Mouse (Mus musculus): ENCODE results near the gene Kif26a. TPM values are rescaled to one million over a fixed set of nuclear protein-coding genes. Genes with fewer than 3 reads are reported as not detected.

Kif26a gene
- total RNA-seq, 2 experiments from 2014 or later: 6.9 to 7.1 TPM

DNA sequence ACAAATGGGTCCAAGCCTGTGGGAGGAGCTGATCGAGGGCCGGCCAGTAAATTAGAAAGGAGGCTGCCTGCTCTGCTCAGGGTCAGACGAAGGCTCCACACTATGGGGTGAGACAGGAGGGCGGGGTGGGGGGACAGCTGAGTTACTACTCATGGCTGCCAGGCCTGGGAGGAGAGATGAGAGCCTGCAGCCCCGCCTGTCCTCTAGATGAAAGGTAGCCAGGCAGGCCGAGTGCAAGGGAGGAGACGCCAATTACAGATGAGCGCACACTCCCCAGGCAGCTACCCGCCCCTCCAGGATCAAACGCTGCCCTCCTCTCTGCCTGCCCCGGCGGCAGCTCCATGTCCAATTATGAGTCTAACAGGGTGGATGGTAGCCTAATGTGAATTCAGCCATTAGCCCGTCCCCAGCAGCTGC, 68.4 kb downstream of the Kif26a start:
- DNase-seq (ENCODE audit: low spot score in 2 of 2): peak; percentile 28 to 36

DNA sequence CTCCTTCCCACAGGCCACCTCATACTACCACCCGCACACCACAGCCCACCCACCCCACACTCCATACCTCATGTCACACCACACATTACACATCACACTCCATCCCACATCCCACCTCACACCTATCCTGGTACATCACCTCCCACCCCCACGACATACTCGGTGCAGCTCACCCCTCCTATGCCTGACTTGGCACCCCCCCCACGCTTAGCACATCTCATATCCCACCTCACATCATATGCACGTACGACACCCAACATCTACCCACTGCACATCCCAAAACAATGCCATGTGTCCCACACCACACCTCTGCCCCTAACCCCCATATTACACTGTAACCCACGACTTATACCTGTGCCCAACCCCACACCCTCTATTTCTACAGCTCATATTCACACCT, 69.5 kb downstream of the Kif26a start:
- DNase-seq (ENCODE audit: low spot score in 2 of 2): no peak

DNA sequence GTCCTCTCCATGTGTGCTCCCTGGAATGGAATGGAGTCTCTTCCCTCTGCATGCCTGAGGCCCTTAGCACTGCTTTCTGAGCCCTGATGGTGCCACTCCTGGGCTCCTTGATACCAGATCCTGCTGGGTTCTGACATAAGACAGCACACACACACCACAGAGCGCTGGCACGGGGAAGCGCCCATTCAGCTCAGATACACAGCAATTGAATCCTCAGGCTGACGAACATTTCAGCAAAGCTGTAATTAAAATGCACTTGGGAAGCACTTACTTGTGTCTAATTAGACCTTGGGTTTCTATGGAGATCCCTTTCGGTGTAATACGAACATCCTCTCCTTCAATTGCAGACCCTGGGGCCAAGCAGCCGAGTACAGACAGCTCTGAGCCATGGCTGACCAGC, 71.0 kb downstream of the Kif26a start:
- no peak for DNase-seq (ENCODE audit: low spot score in 2 of 2)

DNA sequence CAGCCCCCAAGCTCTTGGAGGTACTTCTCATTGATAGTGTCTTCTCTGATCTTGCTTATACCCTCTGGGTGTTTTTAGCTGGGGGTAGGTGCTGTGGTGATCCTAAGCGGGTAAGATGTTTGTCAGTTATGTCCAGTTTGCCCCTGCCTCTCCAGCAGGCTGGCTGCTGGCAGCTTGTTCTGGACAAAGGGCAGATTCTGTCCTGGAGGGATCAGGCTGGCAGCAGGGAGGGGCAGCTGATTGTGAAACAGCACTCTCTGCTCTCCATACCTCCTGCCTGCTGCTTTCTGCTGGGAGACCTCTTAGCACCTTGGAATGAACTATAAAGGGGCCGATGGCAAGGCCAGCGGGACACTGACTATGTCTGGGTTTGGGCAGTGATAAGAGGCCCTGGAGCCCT, 71.7 kb downstream of the Kif26a start:
- no peak for DNase-seq (ENCODE audit: low spot score in 2 of 2)

DNA sequence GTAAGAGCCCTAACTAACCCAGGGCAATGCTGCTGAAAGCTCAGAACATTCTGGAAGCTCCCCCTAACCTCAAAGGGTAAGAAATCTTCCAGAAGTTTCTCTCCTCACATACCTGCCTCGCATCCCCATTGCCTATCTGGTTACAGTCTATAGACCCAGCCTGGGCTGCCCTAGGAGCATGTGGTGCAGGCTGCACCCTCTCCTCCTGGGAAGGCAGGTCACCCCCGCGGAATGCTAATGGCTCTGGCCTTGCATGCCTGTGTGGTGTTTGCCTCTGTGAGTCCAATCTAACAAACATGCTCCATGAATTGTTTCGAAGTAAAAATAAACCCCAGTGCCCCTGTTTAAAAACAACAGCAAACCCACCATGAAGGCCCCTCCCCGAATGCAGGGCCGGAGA, 75.3 kb downstream of the Kif26a start:
- DNase-seq (ENCODE audit: low spot score in 2 of 2): no peak

DNA sequence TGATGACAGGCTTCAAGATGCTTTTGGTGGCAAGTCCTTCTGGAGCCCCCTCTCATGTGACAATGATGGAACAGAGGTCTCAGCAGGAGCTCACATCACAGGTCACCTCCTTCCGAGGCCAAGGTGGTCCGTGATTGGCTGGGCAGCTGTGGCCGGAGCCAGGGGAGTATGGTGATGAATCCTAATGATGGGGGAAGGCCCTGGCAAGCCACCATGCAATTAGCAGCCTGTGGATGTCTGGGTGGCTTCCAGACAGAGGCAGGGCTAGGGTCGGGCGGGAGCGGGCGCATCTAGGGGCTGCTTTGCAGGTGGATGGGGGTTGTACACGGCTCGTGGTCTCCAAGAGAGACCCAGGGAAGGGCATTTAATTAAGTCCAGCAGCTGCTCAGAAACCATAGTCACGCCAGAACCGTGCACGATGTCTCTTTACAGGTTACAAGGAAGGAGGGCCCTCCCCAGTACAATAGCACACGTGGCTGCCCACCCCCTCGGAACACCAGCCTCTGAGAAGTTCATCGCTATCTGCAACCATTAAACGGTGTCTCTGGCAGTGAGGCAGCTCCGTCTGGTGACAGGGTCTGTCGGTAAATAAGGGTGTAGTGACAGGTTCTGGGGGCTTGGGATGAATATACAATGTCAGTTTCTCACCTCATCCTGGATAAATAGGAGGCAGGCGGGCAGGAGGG, 75.9 kb downstream of the Kif26a start:
- DNase-seq (ENCODE audit: low spot score in 2 of 2): no peak

DNA sequence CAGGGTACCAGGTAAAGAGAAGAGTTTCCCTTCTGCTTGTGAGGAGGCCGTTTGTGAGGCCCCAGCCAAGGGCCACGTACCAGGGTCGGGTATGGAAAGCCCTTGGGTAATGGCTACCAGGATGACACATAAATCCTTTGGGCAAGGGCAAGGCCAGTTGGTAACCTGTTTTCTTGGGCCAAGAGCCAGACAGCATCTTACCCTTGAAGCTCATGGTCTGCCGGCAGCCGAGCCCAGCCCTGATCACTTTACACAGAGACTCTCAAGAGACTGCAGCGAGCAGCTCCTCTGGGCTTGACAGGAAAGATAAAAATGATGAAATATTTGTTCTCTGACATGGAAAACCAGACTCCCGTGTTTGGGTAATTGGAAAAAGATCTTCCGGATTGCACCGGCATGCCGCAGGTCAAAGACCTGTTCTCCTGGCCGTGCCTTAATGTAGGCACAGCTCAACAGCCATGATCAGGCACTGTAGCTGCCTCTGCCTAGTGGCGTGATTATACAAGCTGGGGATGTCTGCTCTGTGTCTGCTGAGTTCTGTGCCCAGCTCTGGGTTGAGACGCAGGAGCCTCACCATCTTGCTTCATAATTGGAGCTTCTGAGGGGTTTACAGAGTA, 77.8 kb downstream of the Kif26a start:
- peak in 1 of 2 experiments; percentile 35 for DNase-seq (ENCODE audit: low spot score in 2 of 2)

DNA sequence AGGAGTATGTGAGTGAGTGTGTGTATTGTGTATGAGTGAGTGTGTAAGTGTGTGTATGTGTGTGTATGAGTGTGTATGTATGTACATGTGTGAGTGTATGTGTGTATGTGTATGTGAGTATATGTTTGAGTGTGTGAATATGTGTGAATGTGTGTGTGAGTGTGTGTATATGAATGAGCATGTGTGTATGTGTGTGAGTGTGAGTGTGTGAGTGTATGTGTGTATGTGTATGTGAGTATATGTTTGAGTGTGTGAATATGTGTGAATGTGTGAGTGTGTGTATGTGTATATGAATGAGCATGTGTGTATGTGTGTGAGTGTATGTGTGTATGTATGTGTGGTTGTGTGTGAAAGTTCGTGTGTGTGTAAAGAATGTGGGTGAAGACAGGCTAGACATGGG, 80.2 kb downstream of the Kif26a start:
- no peak for DNase-seq (ENCODE audit: low spot score in 2 of 2)

DNA sequence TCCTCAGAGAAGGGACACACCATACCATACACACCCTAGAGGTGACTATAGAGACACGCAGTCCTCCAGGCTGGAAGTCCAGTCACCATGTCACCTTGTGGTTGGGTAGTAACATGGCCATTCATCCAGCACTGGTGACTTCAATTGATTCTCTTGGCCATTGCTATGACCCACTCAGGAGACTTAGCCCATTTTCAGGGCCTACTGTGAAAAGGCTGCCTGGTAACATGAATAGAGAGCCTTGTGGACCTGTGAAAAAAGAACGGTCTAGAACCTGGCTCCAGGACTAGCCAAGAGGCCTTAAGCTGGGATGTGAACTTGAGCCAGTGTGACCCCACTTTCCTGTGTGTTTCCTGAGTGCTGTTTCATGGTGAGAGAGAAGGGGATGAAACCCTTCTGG, 80.6 kb downstream of the Kif26a start:
- no peak for DNase-seq (ENCODE audit: low spot score in 2 of 2)

DNA sequence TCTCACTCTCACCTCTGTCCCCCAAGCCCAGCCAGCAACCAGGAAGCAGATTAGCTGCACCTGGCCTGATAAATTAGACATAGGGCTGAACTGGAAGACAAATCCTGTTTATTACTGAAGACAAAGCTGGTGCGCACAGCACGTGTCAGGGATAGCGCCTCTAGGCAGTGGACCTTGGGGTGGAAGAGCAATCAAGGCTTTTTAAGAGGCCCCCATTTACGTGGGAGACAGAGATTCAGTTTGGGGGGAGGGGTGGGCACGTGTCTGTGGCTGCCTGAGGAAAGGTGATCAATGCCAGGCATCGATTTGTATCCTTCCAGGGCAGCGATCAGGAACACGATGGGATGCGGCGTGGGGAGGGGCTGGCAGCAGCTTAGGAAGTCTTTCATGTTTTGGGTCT, 83.1 kb downstream of the Kif26a start:
- no peak for DNase-seq (ENCODE audit: low spot score in 2 of 2)

DNA sequence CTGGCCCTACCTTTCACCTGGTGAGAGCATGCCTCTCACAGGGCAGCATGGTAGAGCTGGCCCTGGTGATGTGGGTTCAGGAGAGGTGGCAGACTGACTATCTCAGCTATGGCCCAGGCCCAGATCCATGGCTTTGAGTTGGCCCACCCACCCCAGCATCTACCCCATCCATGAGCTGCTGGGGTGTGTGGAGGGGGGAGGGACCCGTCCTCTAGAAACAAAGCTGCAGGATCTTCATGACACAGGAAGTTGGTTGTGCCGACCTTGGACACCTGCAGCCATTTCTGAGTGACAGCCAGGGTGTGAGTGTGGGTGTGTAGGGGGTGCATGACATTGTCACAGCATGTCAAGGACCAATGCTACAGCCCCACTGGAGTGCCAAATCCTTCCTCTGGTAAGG, 84.2 kb downstream of the Kif26a start:
- DNase-seq (ENCODE audit: low spot score in 2 of 2): no peak

Small RNA genes lying within 50 kb of the gene (microRNA-seq; reads per million reads assigned to microRNA genes)
- gene Mir203 (ENCODE audit: borderline number of aligned reads in 2 of 2) (1,352 to 1,561 reads per million in 2 experiments), gene Mir3073a (ENCODE audit: borderline number of aligned reads in 2 of 2) (0 reads per million in 2 experiments), gene Mir3073b (ENCODE audit: borderline number of aligned reads in 2 of 2) (0 reads per million in 2 experiments)

Other genes with a start within 250 kb of the Kif26a start
- 10 to 100 TPM; 16.2 to 19.4 TPM for gene Ppp1r13b, start 238.1 kb upstream of the Kif26a start, total RNA-seq (2021)
- 100 to 1,000 TPM; 359 to 454 TPM for gene Atp5mpl, start 179.2 kb upstream of the Kif26a start, total RNA-seq (2021)
- under 1 TPM in 1 of 2 experiments, not detected in 1; 0.30 TPM for gene Tdrd9, start 174.6 kb upstream of the Kif26a start, total RNA-seq (2021)
- not detected for gene Rd3l, start 164.9 kb upstream of the Kif26a start, total RNA-seq (2021)
- gene Aspg, start 39.5 kb upstream of the Kif26a start, total RNA-seq (2021): 10 to 100 TPM; 32.9 to 41.5 TPM